Mouse (Mus musculus) heart, embryonic 13.5 days (tissue): Measurements from ENCODE around the gene Epb41l2. TPM values are rescaled to one million over a fixed set of nuclear protein-coding genes. Genes with fewer than 3 reads are reported as not detected.
A peak's percentile ranks its signal among the peaks of the same experiment; 100 is the strongest.

Experiments
- ATAC-seq: fragments of 200-750 bp; cut with Nextera tagmentation; 2 replicates; pipeline ENCODE4 v1.8.0; 2017; ENCODE audit warnings: moderate TSS enrichment; ENCODE audit not compliant: insufficient number of reproducible peaks, low FRiP score, low TSS enrichment; ENCODE audit errors: extremely low read depth
- H3K27ac ChIP-seq: fragments of 300-500 bp; sonication (generic); replicated peaks from 2 replicates; pipeline ENCODE4 v1.5.1; 2015; ENCODE audit warnings: moderate library complexity, mild to moderate bottlenecking, inconsistent platforms
- H3K27me3 ChIP-seq: fragments of 300-500 bp; sonication (generic); replicated peaks from 2 replicates; pipeline ENCODE4 v1.6.1; 2015; ENCODE audit warnings: mild to moderate bottlenecking, inconsistent platforms
- H3K36me3 ChIP-seq: fragments of 300-500 bp; sonication (generic); 2 replicates; pipeline ENCODE4 v1.6.1; 2015; ENCODE audit warnings: mild to moderate bottlenecking, inconsistent platforms
- H3K4me1 ChIP-seq: fragments of 300-500 bp; sonication (generic); 2 replicates; pipeline ENCODE4 v1.6.1; 2015; ENCODE audit warnings: inconsistent platforms
- H3K4me2 ChIP-seq: fragments of 300-500 bp; sonication (generic); 2 replicates; pipeline ENCODE4 v1.6.1; 2015; ENCODE audit warnings: inconsistent platforms, mild to moderate bottlenecking, moderate library complexity
- H3K4me3 ChIP-seq: fragments of 300-500 bp; sonication (generic); 2 replicates; pipeline ENCODE4 v1.5.1; 2015; ENCODE audit warnings: moderate library complexity, mild to moderate bottlenecking, inconsistent platforms
- H3K9ac ChIP-seq: fragments of 300-500 bp; sonication (generic); 2 replicates; pipeline ENCODE4 v1.6.1; 2015; ENCODE audit warnings: inconsistent platforms, mild to moderate bottlenecking, moderate library complexity
- H3K9me3 ChIP-seq: fragments of 300-500 bp; sonication (generic); 2 replicates; pipeline ENCODE4 v1.6.1; 2016; ENCODE audit warnings: inconsistent platforms
- WGBS: fragments of 180-500 bp; shearing (Covaris S2); methylation state at CpG from one replicate; pipeline ENCODE4 v1.1.7; 2015; ENCODE audit warnings: mixed read lengths; 5-methylcytosine and 5-hydroxymethylcytosine counted together
- polyA plus RNA-seq: library from polyadenylated mRNA; unstranded; fragments of >200 nt; fragmentation: Nextera tagmentation; extraction: Ambion mirVana; gene quantifications from 2 replicates; pipeline ENCODE4 v1.2.1, GENCODE M21; 2015

Gene Epb41l2
- polyA plus RNA-seq, 1 experiment from 2014 or later = 45.8 TPM

DNA sequence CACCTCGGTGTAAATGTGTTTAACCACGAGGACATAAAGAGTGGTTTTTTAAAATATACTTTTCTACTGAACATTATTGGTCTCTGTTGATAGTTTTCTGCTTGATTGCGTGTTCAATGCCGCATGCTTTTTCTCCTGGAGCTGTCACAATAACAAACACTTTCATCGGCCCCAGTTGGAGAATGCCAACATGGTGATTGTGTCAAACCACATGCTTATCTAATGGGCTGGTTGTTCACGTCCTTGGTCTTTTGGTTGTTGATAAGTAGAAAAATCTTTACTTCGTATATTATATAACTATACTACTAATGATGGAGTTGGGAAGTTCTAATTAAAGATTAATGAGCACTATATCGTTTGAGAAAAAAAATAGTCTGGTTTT lies 78.7 kb downstream of the Epb41l2 start:
- no peak for ATAC-seq
- WGBS = 73% methylated on average over 8 of the region's 8 CpGs

DNA sequence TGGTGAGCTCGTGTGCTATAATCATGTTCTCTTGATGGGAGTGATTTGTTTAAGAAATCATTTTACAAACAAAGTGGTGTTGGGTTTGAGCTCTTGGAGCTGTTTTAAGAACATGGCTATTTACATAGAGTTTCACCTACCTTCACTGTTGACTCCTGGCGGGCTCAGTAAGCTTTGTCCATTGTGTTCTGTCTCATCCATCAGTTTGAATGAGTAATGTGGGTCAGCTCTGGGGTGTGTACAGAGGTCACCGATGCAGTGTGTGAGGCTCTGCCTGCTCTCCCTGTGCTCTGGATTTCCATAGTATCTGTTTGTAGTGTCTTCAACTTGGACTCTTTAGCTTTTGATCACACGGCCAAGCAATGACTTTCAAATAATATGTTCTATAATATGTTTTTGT lies 79.6 kb downstream of the Epb41l2 start:
- Histone ChIP-seq H3K9me3 (no peaks in the 10 kb centered on the region), H3K4me1 (peaks cover 43% of the 10 kb centered on the region), H3K27me3 (no peaks in the 10 kb centered on the region), H3K36me3 (peaks cover 16% of the 10 kb centered on the region), H3K9ac (no peak overlapping the region), H3K27ac (no peak overlapping the region), H3K4me3 (no peak overlapping the region), H3K4me2 (no peak overlapping the region)
- 76% methylated on average over 4 of the region's 4 CpGs for WGBS
- ATAC-seq = no peak

More for the DNA sequence above, 78.7 kb downstream of the Epb41l2 start:
- peaks cover 48% of the 10 kb centered on the region for H3K4me1 ChIP-seq
- no peak overlapping the region for H3K9ac ChIP-seq
- no peaks in the 10 kb centered on the region for H3K9me3 ChIP-seq
- no peak overlapping the region for H3K4me2 ChIP-seq
- H3K4me3 ChIP-seq = no peak overlapping the region
- H3K27ac ChIP-seq = no peak overlapping the region
- peaks cover 7% of the 10 kb centered on the region for H3K36me3 ChIP-seq
- no peaks in the 10 kb centered on the region for H3K27me3 ChIP-seq

DNA sequence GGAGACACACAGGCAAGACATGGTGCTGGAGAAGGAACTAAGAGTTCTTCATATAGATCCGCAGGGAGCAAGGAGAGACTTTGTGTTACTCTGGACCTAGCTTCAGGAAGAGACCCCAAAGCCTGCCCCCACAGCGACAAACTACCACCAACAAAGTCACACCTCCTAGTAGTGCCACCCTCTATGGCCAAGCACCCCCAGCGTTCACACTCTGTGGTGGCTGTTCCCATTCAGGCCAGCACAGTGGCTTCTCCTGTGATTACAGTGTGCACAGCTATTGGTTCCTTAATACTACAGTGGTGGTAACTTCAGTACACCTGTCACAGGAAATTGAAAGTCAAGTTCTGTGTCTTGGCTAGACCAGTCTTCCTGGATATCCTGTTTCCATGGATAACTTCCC lies 80.3 kb downstream of the Epb41l2 start:
- no peaks in the 10 kb centered on the region for H3K27me3 ChIP-seq
- 86% methylated on average over 3 of the region's 3 CpGs for WGBS
- peaks cover 37% of the 10 kb centered on the region for H3K4me1 ChIP-seq
- no peak overlapping the region for H3K27ac ChIP-seq
- no peak overlapping the region for H3K4me3 ChIP-seq
- H3K4me2 ChIP-seq = no peak overlapping the region
- peaks cover 22% of the 10 kb centered on the region for H3K36me3 ChIP-seq
- no peak overlapping the region for H3K9ac ChIP-seq
- no peaks in the 10 kb centered on the region for H3K9me3 ChIP-seq
- no peak for ATAC-seq

DNA sequence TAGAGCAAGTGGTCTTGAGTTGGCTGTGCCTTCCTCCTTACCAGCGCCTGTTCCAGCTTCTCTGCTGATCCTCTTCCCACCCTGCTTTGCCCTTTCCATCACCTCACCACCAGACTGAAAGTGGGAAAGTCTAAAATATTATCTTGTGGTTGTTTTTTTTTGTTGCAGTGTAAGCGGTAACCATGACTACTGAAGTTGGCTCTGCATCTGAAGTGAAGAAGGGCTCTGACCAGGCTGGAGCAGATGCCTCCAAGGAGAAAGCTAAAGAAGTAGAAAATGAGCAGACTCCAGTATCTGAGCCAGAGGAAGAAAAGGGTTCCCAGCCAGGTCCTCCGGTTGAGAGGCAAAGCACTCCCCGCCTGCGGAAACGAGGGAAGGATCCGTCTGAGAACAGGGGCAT lies 81.8 kb downstream of the Epb41l2 start:
- Histone ChIP-seq H3K4me1 (peaks cover 31% of the 10 kb centered on the region), H3K27ac (no peak overlapping the region; the same call in 1 of the 2 replicates), H3K4me3 (no peak overlapping the region), H3K27me3 (no peaks in the 10 kb centered on the region), H3K9ac (no peak overlapping the region), H3K36me3 (peaks cover 31% of the 10 kb centered on the region), H3K4me2 (no peak overlapping the region), H3K9me3 (no peaks in the 10 kb centered on the region)
- no peak for ATAC-seq
- 73% methylated on average over 7 of the region's 7 CpGs for WGBS

DNA sequence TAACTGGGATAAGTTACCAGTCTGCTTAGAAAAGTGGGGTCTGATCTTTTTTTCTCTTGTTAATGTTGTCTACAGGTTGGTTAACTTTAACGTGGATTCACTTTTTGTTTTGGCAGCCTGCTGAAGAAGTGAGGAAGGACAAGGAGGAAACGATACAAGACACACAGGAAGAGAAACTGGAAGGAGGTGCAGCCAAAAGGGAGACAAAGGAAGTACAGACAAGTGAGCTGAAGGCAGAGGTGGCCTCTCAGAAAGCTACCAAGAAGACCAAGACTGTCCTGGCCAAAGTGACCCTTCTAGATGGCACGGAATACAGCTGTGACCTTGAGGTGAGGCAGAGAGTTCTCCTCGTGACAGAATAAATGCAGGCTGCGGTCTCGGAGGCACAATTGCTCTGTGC lies 84.0 kb downstream of the Epb41l2 start:
- WGBS = 75% methylated on average over 6 of the region's 6 CpGs

DNA sequence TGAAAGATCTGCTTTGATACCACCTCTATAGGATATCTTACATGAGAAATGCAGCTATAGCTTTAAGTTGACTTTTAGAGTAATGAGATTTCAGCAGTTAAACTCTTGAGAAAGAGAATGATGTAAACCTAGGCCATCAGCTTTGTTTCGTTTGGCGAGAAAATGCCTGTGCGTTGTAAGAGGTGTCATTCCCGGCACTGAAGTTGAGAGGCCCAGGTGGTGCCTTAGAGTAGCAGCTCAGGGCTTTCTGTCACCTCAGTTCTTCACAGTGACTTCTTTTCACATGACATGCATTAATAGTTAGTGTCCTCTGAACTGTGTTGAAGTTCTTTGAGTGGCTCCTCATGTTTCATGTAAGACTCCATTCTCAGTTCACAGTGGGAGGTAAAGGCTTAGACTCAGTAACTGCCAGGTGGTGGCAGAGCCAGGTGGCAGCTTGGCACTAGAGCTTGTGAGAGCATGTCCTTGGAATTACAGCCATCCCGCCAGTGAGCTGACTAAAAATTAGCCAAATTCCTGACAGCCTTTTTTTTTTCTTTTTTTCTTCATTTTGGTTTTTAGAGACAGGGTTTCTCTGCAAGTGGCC lies 84.7 kb downstream of the Epb41l2 start:
- Histone ChIP-seq H3K9me3 (no peaks in the 10 kb centered on the region), H3K4me2 (no peak overlapping the region), H3K4me1 (peaks cover 49% of the 10 kb centered on the region), H3K27me3 (no peaks in the 10 kb centered on the region), H3K9ac (no peak overlapping the region), H3K36me3 (peaks cover 31% of the 10 kb centered on the region), H3K4me3 (no peak overlapping the region), H3K27ac (0 out of 2 replicates have a peak overlapping the region, but pooled peaks have one; percentile 10)
- WGBS = 78% methylated on average over 5 of the region's 5 CpGs
- no peak for ATAC-seq

More for the DNA sequence above, 84.0 kb downstream of the Epb41l2 start:
- 0 out of 2 replicates have a peak overlapping the region, but pooled peaks have one; percentile 10 for H3K27ac ChIP-seq
- peaks cover 47% of the 10 kb centered on the region for H3K4me1 ChIP-seq
- peaks cover 31% of the 10 kb centered on the region for H3K36me3 ChIP-seq
- H3K9me3 ChIP-seq = no peaks in the 10 kb centered on the region
- no peak overlapping the region for H3K4me3 ChIP-seq
- H3K9ac ChIP-seq = no peak overlapping the region
- H3K27me3 ChIP-seq = no peaks in the 10 kb centered on the region
- H3K4me2 ChIP-seq = no peak overlapping the region
- ATAC-seq = no peak

DNA sequence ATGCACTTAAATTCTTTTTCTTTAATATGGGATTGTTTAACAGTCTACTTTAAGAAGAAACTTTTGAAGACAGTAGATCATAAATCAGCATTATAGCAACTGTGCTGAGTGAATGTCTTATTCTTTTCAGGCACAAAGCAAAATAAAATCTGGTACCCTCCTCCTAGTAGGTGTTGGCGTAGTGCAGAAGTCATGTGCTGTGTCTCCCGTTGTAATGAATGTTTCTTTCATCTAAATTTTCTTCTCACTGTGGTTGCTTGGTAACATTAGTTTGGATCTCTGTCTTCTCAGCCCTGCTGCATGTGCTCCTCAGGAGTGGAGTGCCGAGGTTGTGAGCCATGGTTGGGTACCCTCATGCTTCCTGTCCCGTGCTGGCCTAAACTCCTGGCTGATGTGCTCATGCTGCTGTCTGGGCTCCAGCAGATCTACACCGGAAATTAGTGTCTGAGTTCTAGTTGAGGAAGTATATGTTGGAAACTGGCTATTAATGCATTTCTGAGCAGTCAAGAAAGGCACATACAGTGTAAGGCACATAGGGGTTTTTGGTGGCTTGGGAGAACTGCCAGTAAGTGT lies 87.4 kb downstream of the Epb41l2 start:
- Histone ChIP-seq H3K9me3 (no peaks in the 10 kb centered on the region), H3K9ac (no peak overlapping the region), H3K36me3 (peaks cover 25% of the 10 kb centered on the region), H3K4me2 (no peak overlapping the region), H3K27me3 (no peaks in the 10 kb centered on the region), H3K27ac (peak overlapping the region; percentile 73), H3K4me3 (no peak overlapping the region), H3K4me1 (peaks cover 44% of the 10 kb centered on the region)
- whole genome bisulfite sequencing = 50% methylated on average over 5 of the region's 5 CpGs
- ATAC-seq = no peak

DNA sequence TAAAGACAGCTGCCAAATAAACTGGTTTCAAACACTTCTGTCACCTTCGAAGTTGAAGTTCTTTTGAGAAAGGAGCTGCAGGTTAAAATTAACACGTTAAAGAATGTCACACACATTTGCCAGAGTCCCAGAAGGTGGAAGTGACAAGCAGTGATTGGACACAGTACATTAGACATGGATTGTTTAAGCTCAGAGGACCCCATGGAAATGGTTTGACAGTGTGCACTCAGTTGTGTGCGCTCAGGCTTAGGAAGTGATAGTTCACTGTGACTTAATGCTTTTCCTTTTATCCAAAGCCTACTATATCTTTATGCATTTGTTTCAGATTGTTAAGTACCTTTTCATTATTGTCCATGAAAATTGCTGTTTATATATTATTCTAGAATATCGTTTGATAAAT lies 89.1 kb downstream of the Epb41l2 start:
- Histone ChIP-seq H3K4me3 (no peak overlapping the region), H3K27ac (peak overlapping the region; percentile 56), H3K9ac (no peak overlapping the region), H3K9me3 (no peaks in the 10 kb centered on the region), H3K27me3 (no peaks in the 10 kb centered on the region), H3K36me3 (peaks cover 21% of the 10 kb centered on the region), H3K4me1 (peaks cover 43% of the 10 kb centered on the region), H3K4me2 (no peak overlapping the region)
- no peak for ATAC-seq
- 50% methylated on average over 4 of the region's 4 CpGs for WGBS

DNA sequence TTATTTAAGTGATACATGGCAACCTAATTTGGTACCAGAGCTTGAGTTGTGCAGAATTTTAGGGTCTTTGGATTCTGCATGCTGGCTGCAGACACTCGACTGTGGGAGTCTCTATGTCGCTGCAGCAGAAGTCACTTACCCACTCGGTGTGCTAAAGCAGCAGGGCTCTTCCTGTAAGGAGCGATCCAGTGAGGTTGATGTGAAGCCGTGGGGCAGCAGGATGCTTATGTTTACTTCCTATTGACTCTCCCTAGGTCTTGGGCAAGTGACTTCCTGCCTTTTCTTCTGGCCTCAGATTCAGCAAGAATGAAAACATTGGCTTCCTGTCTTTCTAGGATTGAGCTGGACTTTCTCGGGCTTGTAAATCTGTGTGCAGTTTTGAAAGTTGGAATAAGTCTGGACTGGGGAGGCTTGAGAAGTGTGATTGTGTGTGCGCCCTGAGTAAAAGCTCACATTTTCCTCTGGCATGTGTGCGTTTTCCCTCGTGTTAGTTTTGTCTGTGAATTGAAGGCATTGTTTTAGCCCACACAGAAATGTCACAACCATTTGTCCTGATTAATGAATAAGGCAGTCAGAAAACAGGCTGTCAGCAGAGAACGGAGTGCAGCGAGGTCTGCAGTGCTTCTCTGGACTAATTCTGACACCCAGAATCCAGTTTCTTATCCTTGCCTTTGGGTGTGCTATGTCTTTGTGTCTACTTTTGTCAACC lies 89.9 kb downstream of the Epb41l2 start:
- no peak for ATAC-seq

DNA sequence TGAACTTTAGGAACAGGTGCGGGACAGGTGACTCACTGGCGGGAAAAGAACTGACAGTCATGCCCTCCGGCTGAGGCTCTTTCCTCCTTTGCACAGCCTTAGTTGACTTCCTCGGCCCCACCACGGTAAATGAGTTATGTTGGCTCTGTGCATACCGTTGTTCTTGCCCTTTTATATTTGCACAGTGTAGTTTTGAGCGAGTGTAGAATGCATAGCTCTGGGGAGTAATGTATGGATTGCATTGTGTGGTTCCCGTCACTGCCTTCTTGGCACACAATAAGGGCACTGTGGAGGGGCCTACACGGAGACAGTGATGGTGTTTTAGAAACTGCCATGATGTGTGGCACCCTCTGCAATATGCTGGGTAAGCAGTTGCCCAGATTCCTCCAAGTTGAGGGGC lies 93.6 kb downstream of the Epb41l2 start:
- 81% methylated on average over 9 of the region's 9 CpGs for WGBS
- no peak for ATAC-seq

More for the DNA sequence above, 89.9 kb downstream of the Epb41l2 start:
- no peaks in the 10 kb centered on the region for H3K27me3 ChIP-seq
- no peak overlapping the region for H3K4me3 ChIP-seq
- peak overlapping the region; percentile 42 for H3K9ac ChIP-seq
- no peaks in the 10 kb centered on the region for H3K9me3 ChIP-seq
- peak overlapping the region; percentile 43 for H3K4me2 ChIP-seq
- WGBS = 39% methylated on average over 11 of the region's 11 CpGs
- peaks cover 40% of the 10 kb centered on the region for H3K4me1 ChIP-seq
- peak overlapping the region; percentile 84 for H3K27ac ChIP-seq
- peaks cover 20% of the 10 kb centered on the region for H3K36me3 ChIP-seq

DNA sequence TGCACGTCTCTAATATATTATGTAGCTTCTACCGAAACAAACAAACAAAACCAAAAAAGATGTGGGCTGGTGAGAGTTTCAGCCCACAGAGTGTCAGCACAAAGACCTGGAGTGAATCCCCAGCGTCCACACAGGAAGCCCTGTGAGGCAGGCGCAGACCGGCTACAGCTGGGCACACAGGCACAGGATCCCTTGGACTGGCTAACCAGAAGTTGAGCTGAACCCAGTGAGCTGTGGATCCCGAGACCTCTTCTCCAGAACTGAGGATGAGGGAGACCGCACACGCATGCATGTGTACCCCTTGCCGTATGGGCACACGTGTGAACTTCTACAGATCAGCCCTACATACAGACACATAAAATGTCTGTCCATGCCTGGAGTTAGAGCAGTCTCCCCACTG lies 94.2 kb downstream of the Epb41l2 start:
- Histone ChIP-seq H3K36me3 (peaks cover 7% of the 10 kb centered on the region), H3K4me1 (peaks cover 28% of the 10 kb centered on the region), H3K27me3 (no peaks in the 10 kb centered on the region), H3K4me2 (no peak overlapping the region), H3K9ac (no peak overlapping the region), H3K9me3 (no peaks in the 10 kb centered on the region), H3K27ac (no peak overlapping the region), H3K4me3 (no peak overlapping the region)
- ATAC-seq = no peak
- WGBS = 87% methylated on average over 10 of the region's 10 CpGs

More for the DNA sequence above, 93.6 kb downstream of the Epb41l2 start:
- H3K36me3 ChIP-seq = peaks cover 7% of the 10 kb centered on the region
- no peak overlapping the region for H3K9ac ChIP-seq
- H3K9me3 ChIP-seq = no peaks in the 10 kb centered on the region
- no peak overlapping the region for H3K4me2 ChIP-seq
- H3K27ac ChIP-seq = no peak overlapping the region
- H3K4me3 ChIP-seq = no peak overlapping the region
- H3K27me3 ChIP-seq = no peaks in the 10 kb centered on the region
- peaks cover 33% of the 10 kb centered on the region for H3K4me1 ChIP-seq
